Mouse (Mus musculus): ENCODE data around the gene Stk19.
"Not testable (repeated sequence)": the region's sequence is repeated elsewhere in the genome, so short reads cannot be mapped to it uniquely, and the experiment has no call there.

The Stk19 gene

DNA sequence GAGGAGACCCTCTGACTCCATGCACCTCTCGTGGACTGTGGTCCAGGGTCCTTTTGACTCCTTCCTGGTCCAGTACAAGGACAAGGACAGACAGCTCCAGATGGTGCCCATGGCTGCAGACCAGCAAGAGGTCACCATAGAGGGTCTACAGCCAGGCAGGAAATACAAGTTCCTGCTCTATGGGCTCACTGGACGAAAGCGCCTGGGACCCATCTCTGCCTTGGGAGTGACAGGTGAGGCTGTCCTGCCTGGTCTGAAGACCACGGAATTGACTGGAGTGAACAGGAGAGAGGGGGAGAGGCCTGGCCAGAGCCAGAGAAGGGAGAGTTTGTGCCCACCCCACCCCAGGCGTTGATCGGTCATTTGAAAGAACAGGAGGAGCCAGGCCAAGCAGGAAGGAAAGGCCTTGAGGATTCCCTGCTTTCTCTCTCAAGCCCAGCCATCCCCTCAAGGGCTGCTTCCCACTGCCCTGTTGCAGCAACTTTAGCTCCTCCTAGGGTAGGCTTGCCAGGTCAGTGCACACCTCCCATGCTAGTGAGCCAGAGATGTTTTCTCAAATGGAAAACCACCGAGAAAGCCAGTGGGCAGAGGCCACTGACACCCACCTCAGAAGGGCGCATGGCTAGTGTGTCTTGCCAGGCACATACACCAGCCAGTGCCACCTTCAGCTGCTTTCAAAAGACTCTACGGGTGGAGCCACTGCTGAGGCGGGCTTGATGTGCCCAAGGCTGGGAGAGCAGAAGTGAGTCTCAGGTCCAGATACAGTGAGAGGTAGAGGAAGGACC is 39.3 kb downstream of the Stk19 start:
- not testable (repeated sequence) for DNase-seq (ENCODE audit: low spot score)

DNA sequence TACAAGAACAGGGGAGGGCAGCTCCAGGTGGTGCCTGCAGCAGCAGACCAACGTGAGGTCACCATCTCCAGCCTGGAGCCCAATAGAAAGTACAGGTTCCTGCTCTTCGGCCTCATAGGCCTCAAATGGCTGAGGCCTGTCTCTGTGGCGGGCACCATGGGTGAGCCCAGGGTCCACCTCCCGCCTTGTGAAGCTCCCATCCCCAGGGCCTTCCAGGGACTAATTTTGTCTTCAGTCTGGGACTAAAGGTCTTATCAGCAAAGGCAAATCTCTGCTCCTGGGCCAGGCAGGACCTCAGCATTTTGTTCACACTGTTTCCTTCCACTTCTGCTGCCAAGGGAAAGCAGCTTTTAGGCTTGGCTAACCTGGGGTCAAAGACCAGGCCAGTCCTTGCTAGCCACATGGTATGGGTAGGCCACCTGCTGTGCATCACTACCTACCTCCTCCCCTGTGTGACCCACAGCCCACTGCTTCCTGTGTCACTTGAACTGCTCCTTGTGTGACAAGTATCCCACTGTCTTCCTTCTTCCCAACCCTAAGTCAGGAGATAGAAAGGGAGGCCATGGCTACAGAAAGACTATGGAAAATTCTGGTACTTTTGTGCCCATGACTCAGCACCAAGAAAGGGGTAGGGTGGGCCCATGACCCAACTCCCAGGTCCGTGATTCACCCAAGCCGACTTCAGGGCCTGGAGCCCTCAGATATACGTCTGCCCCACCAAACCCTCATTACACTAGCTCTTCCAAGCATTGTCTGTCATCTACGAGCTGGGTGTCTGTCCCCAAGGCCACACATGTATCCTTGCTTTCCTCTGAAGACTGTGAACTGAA is 40.2 kb downstream of the Stk19 start:
- DNase-seq (ENCODE audit: low spot score), result no peak

DNA sequence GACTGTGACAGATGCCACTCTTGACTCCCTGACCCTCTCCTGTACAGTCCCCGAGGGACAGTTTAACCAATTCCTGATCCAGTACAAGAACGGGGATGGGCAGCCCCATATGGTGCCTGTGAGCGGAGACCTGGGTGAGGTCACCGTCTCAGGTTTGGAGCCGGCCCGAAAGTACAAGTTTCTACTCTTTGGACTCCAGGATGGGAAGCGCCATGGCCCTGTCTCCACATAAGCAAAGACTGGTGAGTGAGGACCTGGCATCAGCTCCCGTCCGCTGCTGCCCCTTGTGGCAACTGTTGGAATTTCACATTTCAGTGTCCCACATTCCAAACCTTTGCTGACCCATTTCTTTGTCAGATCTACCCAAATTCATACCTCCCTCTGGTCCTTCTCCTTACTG is 41.1 kb downstream of the Stk19 start:
- DNase-seq (ENCODE audit: low spot score), result no peak

DNA sequence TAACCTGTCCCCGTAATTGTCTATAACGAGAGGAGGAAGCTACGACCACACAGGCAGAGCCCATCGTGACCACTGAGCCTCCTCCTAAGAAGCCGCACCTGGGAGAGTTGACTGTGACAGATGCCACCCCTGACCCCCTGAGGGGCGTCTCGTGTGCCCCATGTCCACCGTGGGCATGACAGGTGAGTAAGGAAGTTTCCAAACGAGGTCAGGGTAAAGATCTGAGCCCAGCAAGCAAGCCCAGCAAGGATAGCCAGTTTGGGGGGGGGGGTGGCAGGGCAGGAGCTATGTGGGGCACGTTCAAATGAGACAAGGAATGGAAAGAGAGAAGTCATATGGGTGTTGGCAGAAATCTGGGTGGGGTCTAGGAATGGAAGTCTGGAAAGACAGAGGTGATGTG is 41.7 kb downstream of the Stk19 start:
- DNase-seq (ENCODE audit: low spot score), result no peak

DNA sequence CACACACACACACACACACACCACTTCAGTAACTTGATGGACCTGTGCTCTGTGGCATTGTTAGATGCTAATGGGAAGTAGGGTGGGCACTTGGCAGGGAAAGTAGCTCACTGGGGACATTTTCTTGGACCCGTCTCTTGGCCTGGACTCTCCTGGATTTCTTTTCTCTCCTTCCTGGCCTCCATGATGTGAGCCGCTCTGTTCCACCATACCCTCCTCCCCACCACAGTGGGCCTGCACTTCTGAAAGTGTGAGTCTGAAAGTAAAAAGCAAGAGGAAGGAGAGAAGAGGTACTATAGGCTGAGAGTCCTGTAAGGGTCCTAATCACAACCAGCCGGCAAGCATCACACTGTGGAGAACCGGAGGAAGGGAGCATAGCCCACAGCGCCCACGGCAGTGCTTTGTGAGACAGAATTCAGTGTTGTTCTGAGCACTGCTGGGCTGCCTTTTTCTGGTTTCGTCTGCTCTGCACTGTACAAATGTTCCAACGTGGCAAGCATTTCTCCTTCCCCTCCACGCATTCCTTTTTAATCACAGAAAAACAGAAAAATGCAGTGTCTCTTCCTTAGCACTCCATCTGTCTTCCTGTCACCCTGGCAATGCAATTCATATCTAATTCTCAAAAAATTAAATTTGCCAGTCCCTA is 58.9 kb downstream of the Stk19 start:
- DNase-seq (ENCODE audit: low spot score), result no peak

Data from urinary bladder, postnatal 10 days (tissue).